Mouse (Mus musculus) heart, embryonic 11.5 days (tissue): ENCODE measurements around the gene Sys1. TPM values are rescaled to one million over a fixed set of nuclear protein-coding genes. Genes with fewer than 3 reads are reported as not detected.

ENCODE experiments used
- ATAC-seq: fragments of 200-750 bp; cut with Nextera tagmentation; replicated peaks from 2 replicates; pipeline ENCODE4 v1.8.0; 2017; ENCODE audit warnings: moderate library complexity; ENCODE audit not compliant: insufficient number of reproducible peaks, low FRiP score, low TSS enrichment
- H3K27ac ChIP-seq: fragments of 300-500 bp; sonication (generic); 2 replicates; pipeline ENCODE4 v1.5.1; 2014; ENCODE audit warnings: mild to moderate bottlenecking, low read depth, low read length
- H3K27me3 ChIP-seq: fragments of 300-500 bp; sonication (generic); 2 replicates; pipeline ENCODE4 v1.6.1; 2014; ENCODE audit warnings: mild to moderate bottlenecking, low read length, mixed read lengths; ENCODE audit not compliant: control insufficient read depth, insufficient read depth
- H3K36me3 ChIP-seq: fragments of 300-500 bp; sonication (generic); 2 replicates; pipeline ENCODE4 v1.6.1; 2014; ENCODE audit warnings: mild to moderate bottlenecking, low read length, moderate library complexity, mixed read lengths; ENCODE audit not compliant: control insufficient read depth, insufficient read depth
- H3K4me1 ChIP-seq: fragments of 300-500 bp; sonication (generic); 2 replicates; pipeline ENCODE4 v1.6.1; 2014; ENCODE audit warnings: low read length; ENCODE audit not compliant: control insufficient read depth, insufficient read depth
- H3K4me2 ChIP-seq: fragments of 300-500 bp; sonication (generic); 2 replicates; pipeline ENCODE4 v1.6.1; 2014; ENCODE audit warnings: mild to moderate bottlenecking, moderate library complexity
- H3K4me3 ChIP-seq: fragments of 300-500 bp; sonication (generic); 2 replicates; pipeline ENCODE4 v1.5.1; 2014; ENCODE audit warnings: low read depth, low read length
- H3K9ac ChIP-seq: fragments of 300-500 bp; sonication (generic); 2 replicates; pipeline ENCODE4 v1.6.1; 2014; ENCODE audit warnings: mild to moderate bottlenecking, low read depth, low read length, moderate library complexity
- H3K9me3 ChIP-seq: fragments of 300-500 bp; sonication (generic); replicated peaks from 2 replicates; pipeline ENCODE4 v1.6.1; 2016; ENCODE audit warnings: low read length; ENCODE audit not compliant: control insufficient read depth
- WGBS: fragments of 180-500 bp; shearing (Covaris S2); extraction: QIAGEN DNeasy Blood & Tissue Kit; methylation state at CpG from one replicate; pipeline ENCODE4 v1.1.7; 2014; ENCODE audit not compliant: insufficient replicate concordance; 5-methylcytosine and 5-hydroxymethylcytosine counted together
- polyA plus RNA-seq: library from polyadenylated mRNA; unstranded; fragments of >200 nt; fragmentation: Nextera tagmentation; extraction: Ambion mirVana; gene quantifications from 2 replicates; pipeline ENCODE4 v1.2.1, GENCODE M21; 2014

Sys1 gene
- polyA plus RNA-seq, 1 experiment from 2014 or later = 37.0 TPM

- no peak for ATAC-seq
- Histone ChIP-seq H3K27me3 (no peaks in the 10 kb centered on the region), H3K9me3 (peaks cover 4% of the 10 kb centered on the region), H3K27ac (no peak overlapping the region), H3K4me3 (no peak overlapping the region), H3K4me1 (no peaks in the 10 kb centered on the region), H3K4me2 (no peak overlapping the region), H3K36me3 (peaks cover 26% of the 10 kb centered on the region), H3K9ac (no peak overlapping the region)
- 79% methylated on average over 19 of the region's 19 CpGs for WGBS
Observed at GRCm38 (mm10) chr2:164507811-164508210, 51.0 kb downstream of the Sys1 start.

GRCm38 (mm10) chr2:164510621-164511190, 53.9 kb downstream of the Sys1 start:
- Histone ChIP-seq H3K27ac (no peak overlapping the region), H3K4me2 (no peak overlapping the region), H3K9ac (no peak overlapping the region), H3K9me3 (no peaks in the 10 kb centered on the region), H3K4me3 (no peak overlapping the region), H3K36me3 (peaks cover 2% of the 10 kb centered on the region; the same call in 1 of the 2 replicates), H3K27me3 (no peaks in the 10 kb centered on the region), H3K4me1 (no peaks in the 10 kb centered on the region)
- 0 out of 2 replicates have a peak, but pooled peaks have one; percentile 37 for ATAC-seq
- WGBS = 32% methylated on average over 4 of the region's 5 CpGs

- 0 out of 2 replicates have a peak, but pooled peaks have one; percentile 46 for ATAC-seq
- Histone ChIP-seq H3K4me3 (no peak overlapping the region), H3K27ac (no peak overlapping the region), H3K36me3 (no peaks in the 10 kb centered on the region), H3K4me1 (no peaks in the 10 kb centered on the region), H3K9ac (no peak overlapping the region), H3K4me2 (no peak overlapping the region), H3K27me3 (no peaks in the 10 kb centered on the region), H3K9me3 (no peaks in the 10 kb centered on the region)
- 48% methylated on average over 11 of the region's 14 CpGs for WGBS
Observed at GRCm38 (mm10) chr2:164512121-164512909, 55.6 kb downstream of the Sys1 start.

GRCm38 (mm10) chr2:164513389-164513788, 56.6 kb downstream of the Sys1 start:
- Histone ChIP-seq H3K9ac (no peak overlapping the region), H3K27ac (no peak overlapping the region)
- ATAC-seq = no peak

DNA sequence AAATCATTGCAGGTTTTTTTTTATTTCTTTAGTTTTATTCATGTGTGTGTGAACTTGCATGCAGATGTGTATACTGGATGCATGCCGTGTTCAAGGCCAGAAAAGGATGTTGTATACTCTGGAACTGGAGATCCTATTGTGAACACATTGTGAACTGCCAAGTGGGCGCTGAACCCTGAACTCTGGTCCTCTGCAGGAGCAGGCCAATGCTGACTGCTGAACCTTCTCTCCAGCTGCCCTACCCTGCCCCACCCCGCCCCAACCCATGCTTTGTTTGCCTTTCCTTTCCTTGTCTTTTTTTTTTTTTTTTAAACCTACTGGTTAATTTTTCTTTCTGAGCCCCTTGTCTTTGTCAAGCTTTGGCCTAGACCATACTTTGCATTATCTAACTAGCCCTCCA, 58.2 kb downstream of the Sys1 start:
- 66% methylated on average over 3 of the region's 3 CpGs for WGBS
- Histone ChIP-seq H3K4me3 (no peak overlapping the region), H3K36me3 (no peaks in the 10 kb centered on the region), H3K9ac (no peak overlapping the region), H3K9me3 (no peaks in the 10 kb centered on the region), H3K27me3 (no peaks in the 10 kb centered on the region), H3K4me2 (no peak overlapping the region), H3K27ac (no peak overlapping the region), H3K4me1 (no peaks in the 10 kb centered on the region)
- no peak for ATAC-seq

More at GRCm38 (mm10) chr2:164513389-164513788, 56.6 kb downstream of the Sys1 start:
- H3K4me1 ChIP-seq = no peaks in the 10 kb centered on the region
- H3K9me3 ChIP-seq = no peaks in the 10 kb centered on the region
- H3K27me3 ChIP-seq = no peaks in the 10 kb centered on the region
- H3K4me2 ChIP-seq = no peak overlapping the region
- H3K4me3 ChIP-seq = no peak overlapping the region
- H3K36me3 ChIP-seq = no peaks in the 10 kb centered on the region
- WGBS = 55% methylated on average over 8 of the region's 8 CpGs

DNA sequence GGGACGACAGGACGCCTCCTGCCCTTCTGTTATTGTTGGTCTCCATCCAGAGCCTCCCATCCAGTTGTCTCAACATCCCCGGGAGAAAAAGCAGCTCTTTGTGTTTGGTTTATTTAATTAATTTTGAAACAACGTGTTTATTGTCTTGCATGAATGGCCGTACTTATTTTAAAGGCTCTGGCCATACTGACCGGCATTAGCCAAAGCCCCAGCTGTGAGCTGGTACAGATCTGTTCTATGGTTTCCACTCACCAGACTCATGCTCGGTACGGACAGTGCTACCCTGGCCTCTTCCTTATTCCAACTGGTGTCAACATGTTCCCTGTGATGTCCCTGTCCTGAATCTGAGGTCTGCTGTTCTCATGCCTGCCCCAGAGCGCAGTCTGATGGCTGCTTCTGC, 59.1 kb downstream of the Sys1 start:
- ATAC-seq = no peak
- Histone ChIP-seq H3K4me2 (no peak overlapping the region), H3K36me3 (no peaks in the 10 kb centered on the region), H3K9me3 (no peaks in the 10 kb centered on the region), H3K27me3 (no peaks in the 10 kb centered on the region), H3K9ac (no peak overlapping the region), H3K4me1 (no peaks in the 10 kb centered on the region), H3K4me3 (no peak overlapping the region), H3K27ac (no peak overlapping the region)
- 71% methylated on average over 9 of the region's 9 CpGs for WGBS

GRCm38 (mm10) chr2:164516592-164516991, 59.8 kb downstream of the Sys1 start:
- H3K4me3 ChIP-seq = no peak overlapping the region
- H3K36me3 ChIP-seq = no peaks in the 10 kb centered on the region
- ATAC-seq = no peak
- H3K27ac ChIP-seq = no peak overlapping the region
- H3K9me3 ChIP-seq = no peaks in the 10 kb centered on the region
- no peaks in the 10 kb centered on the region; the same call in 1 of the 2 replicates for H3K27me3 ChIP-seq
- WGBS = 84% methylated on average over 11 of the region's 11 CpGs
- H3K4me1 ChIP-seq = no peaks in the 10 kb centered on the region
- H3K4me2 ChIP-seq = no peak overlapping the region
- no peak overlapping the region for H3K9ac ChIP-seq

DNA sequence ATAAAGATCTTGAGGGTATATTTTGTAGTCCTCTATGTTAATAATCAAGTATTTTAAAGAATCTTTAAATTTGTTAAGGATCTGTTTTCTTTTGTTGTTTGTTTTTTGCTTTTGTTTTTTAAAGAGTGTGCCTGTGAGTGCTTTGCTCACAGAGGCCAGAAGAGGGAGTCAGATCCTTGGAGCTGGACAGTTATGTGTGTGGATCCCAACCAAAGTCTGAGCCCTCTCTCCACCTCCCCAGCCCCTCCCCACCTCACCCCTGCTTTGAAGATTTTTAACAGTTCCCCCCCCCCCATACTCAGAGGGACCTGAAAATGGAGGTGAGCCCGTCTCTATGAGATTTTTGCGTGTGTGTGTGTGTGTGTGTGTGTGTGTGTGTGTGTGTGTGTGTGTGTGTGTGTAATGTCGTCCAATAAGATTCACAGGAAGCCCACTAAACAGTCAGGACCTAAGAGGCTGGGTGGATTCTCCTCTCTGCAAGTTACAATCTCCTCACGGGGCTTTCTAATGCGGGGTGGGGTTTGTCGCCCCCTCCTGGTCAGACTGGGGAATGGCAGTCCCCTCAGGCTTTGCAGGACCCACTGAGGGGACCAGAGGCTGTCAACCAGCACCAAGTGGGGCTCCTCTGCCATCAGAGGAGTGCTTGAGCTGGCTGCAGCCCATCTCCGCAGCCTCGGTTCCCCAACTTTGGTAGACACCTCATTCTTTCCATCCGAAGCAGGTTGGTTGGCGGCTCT, 60.9 kb downstream of the Sys1 start:
- 35% methylated on average over 9 of the region's 10 CpGs for WGBS
- Histone ChIP-seq H3K36me3 (no peaks in the 10 kb centered on the region), H3K27me3 (peaks cover 3% of the 10 kb centered on the region; the same call in 1 of the 2 replicates), H3K9me3 (no peaks in the 10 kb centered on the region), H3K4me3 (no peak overlapping the region), H3K4me2 (no peak overlapping the region), H3K27ac (no peak overlapping the region), H3K9ac (no peak overlapping the region), H3K4me1 (no peaks in the 10 kb centered on the region)
- ATAC-seq = no peak
